Mouse (Mus musculus) CH12.LX (cell line): ENCODE data around the gene Pls1.

Experiments
- CTCF ChIP-seq, 2 experiments: IDR thresholded peaks in 1 of 2; conservative IDR thresholded peaks in 1 of 2; 2 replicates each; pipeline ENCODE4 v1.5.1; 2011 to 2012; ENCODE audit warnings: low read depth in 2 of 2, low read length in 2 of 2, improper control_type of control experiment in 1 of 2, inconsistent platforms in 1 of 2, mild to moderate bottlenecking in 1 of 2, moderate library complexity in 1 of 2
- MYC ChIP-seq: IDR thresholded peaks from 2 replicates; pipeline ENCODE4 v1.6.1; 2011; ENCODE audit warnings: low read depth, mild to moderate bottlenecking, improper control_type of control experiment, low read length
- UBTF ChIP-seq: IDR thresholded peaks from 2 replicates; pipeline ENCODE4 v1.6.1; 2012; ENCODE audit warnings: low read depth, mild to moderate bottlenecking, inconsistent platforms, low read length, improper control_type of control experiment, moderate library complexity
- ZNF384 ChIP-seq: IDR thresholded peaks from 2 replicates; pipeline ENCODE4 v1.6.1; 2012; ENCODE audit warnings: low read depth, low read length, improper control_type of control experiment, inconsistent platforms

GRCm38 (mm10) chr9:95750746-95751145 is 94.4 kb downstream of the Pls1 start:
- TF ChIP-seq MYC (no peak), UBTF (no peak), ZNF384 (no peak), CTCF (conservative IDR thresholded peaks at IDR 0.05 in 1 of 2, IDR thresholded peaks at IDR 0.05 in 1 of 2; ENCODE audit: low read depth in 2 of 2, low read length in 2 of 2) (no peak)
